Mouse (Mus musculus): ENCODE data around the gene Anapc7.
"Not testable (repeated sequence)": the region's sequence is repeated elsewhere in the genome, so short reads cannot be mapped to it uniquely, and the experiment has no call there.

The Anapc7 gene

GRCm38 (mm10) chr5:122405537-122405936, 16.0 kb upstream of the Anapc7 start:
- DNase-seq (ENCODE audit: low read depth, low spot score): no peak

GRCm38 (mm10) chr5:122409692-122410645, 11.5 kb upstream of the Anapc7 start:
- peak; percentile 20 for DNase-seq (ENCODE audit: low read depth, low spot score)

- DNase-seq (ENCODE audit: low read depth, low spot score): no peak
These were observed 9.6 kb upstream of the Anapc7 start for GRCm38 (mm10) chr5:122411892-122412291.

GRCm38 (mm10) chr5:122412826-122413225, 8.7 kb upstream of the Anapc7 start:
- no peak for DNase-seq (ENCODE audit: low read depth, low spot score)

- no peak for DNase-seq (ENCODE audit: low read depth, low spot score)
These were observed 7.1 kb upstream of the Anapc7 start for GRCm38 (mm10) chr5:122414351-122414750.

- DNase-seq (ENCODE audit: low read depth, low spot score): no peak
These were observed 6.0 kb upstream of the Anapc7 start for GRCm38 (mm10) chr5:122415465-122415864.

- not testable (repeated sequence) for DNase-seq (ENCODE audit: low read depth, low spot score)
These were observed 817 bp upstream of the Anapc7 start for GRCm38 (mm10) chr5:122420676-122421075.

- peak; percentile 86 for DNase-seq (ENCODE audit: low read depth, low spot score)
These were observed 825 bp downstream of the Anapc7 start for GRCm38 (mm10) chr5:122422071-122422964.

GRCm38 (mm10) chr5:122423083-122423482, 1.6 kb downstream of the Anapc7 start:
- peak; percentile 17 for DNase-seq (ENCODE audit: low read depth, low spot score)

GRCm38 (mm10) chr5:122425550-122425949, 4.1 kb downstream of the Anapc7 start:
- peak; percentile 32 for DNase-seq (ENCODE audit: low read depth, low spot score)

GRCm38 (mm10) chr5:122430036-122430775, 8.7 kb downstream of the Anapc7 start:
- no peak for DNase-seq (ENCODE audit: low read depth, low spot score)

GRCm38 (mm10) chr5:122431221-122431620, 9.7 kb downstream of the Anapc7 start:
- peak; percentile 78 for DNase-seq (ENCODE audit: low read depth, low spot score)

GRCm38 (mm10) chr5:122434541-122434940, 13.0 kb downstream of the Anapc7 start:
- no peak for DNase-seq (ENCODE audit: low read depth, low spot score)

- no peak for DNase-seq (ENCODE audit: low read depth, low spot score)
These were observed 18.1 kb downstream of the Anapc7 start for GRCm38 (mm10) chr5:122439400-122440094.

- DNase-seq (ENCODE audit: low read depth, low spot score): no peak
These were observed 18.7 kb downstream of the Anapc7 start for GRCm38 (mm10) chr5:122440095-122440630.

GRCm38 (mm10) chr5:122444492-122444891, 23.0 kb downstream of the Anapc7 start:
- DNase-seq (ENCODE audit: low read depth, low spot score): no peak

- no peak for DNase-seq (ENCODE audit: low read depth, low spot score)
These were observed 23.6 kb downstream of the Anapc7 start for GRCm38 (mm10) chr5:122445051-122445610.

- DNase-seq (ENCODE audit: low read depth, low spot score): no peak
These were observed 26.4 kb downstream of the Anapc7 start for GRCm38 (mm10) chr5:122447857-122448256.

GRCm38 (mm10) chr5:122448869-122449268, 27.4 kb downstream of the Anapc7 start:
- DNase-seq (ENCODE audit: low read depth, low spot score): no peak

- DNase-seq (ENCODE audit: low read depth, low spot score): no peak
These were observed 28.5 kb downstream of the Anapc7 start for GRCm38 (mm10) chr5:122449946-122450345.
